Mouse (Mus musculus) heart, postnatal 14 days (tissue): ENCODE results near the gene Tmcc1. TPM values are rescaled to one million over a fixed set of nuclear protein-coding genes. Genes with fewer than 3 reads are reported as not detected.

Experiments used
- DNase-seq, 2 experiments: peaks; one replicate each; pipeline ENCODE4 v3.0.0; 2021 to 2022
- intact Hi-C: fragments of 180-260 bp; cut with DNase I; formaldehyde crosslinking; loops from one replicate; pipeline ENCODE4 v1.15.1; 2025
- total RNA-seq, 2 experiments: library from RNA; stranded (reverse); gene quantifications; 2 replicates each; pipeline ENCODE4 v1.2.3; 2021

Tmcc1 gene
- total RNA-seq, 2 experiments from 2014 or later: 28.7 to 31.2 TPM

GRCm38 (mm10) chr6:115998758-115999157 lies 194.5 kb downstream of the Tmcc1 start:
- no peak for DNase-seq
- intact Hi-C loops: no loop called here

- intact Hi-C loops: no loop called here
- DNase-seq: peak in 1 of 2 experiments; percentile 16
Measured at GRCm38 (mm10) chr6:115997726-115998311, 195.5 kb downstream of the Tmcc1 start.

DNA sequence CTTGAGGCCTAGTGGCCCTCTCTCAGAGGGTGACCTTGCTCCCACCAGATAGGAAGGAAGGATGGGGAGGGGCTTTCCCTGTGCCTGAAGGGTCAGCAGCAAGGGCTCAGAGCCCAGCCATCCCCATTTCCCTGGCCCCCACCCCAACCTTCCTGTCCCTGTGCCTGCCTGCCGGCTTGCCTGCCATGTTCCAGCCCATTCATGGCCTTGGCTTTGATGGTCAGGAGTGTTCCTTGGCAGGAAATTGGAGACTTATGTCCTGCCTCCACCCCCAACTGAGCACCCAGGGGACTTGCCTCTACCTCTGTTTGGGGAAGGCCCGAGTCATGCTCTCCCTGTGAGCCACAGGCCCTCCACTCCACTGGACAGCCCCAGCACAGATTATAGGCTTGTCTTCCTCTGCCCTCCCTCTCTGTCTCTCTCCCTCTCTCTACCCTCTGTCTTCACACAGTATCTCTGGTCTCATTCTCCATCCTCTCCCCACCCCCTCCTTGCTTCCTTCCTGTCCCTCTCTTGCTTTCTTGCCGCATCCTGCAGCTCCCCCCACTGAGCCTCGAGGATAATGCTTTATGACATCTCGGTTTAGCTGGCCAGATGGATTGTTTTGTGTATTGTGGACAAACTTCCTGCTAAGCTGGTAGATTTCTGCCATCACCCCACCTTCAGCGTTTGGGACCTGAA lies 197.0 kb downstream of the Tmcc1 start:
- DNase-seq: peak; percentile 61 to 72
- intact Hi-C loops: no loop called here

GRCm38 (mm10) chr6:115995531-115995941 lies 197.8 kb downstream of the Tmcc1 start:
- DNase-seq: no peak
- intact Hi-C loops: loop anchor here (1.0 kb wide), 1 partner anchor 12 kb away; no protein-coding TSS in a partner anchor

- DNase-seq: peak; percentile 97 to 98
- intact Hi-C loops: loop anchor here (1.0 to 5.0 kb wide), 2 partner anchors 12 to 143 kb away; partner anchors contain the start of genes Ift122 and Mbd4
Measured at GRCm38 (mm10) chr6:115994877-115995520, 198.3 kb downstream of the Tmcc1 start, which contains the start of gene Plxnd1. TSS of gene Plxnd1 (minus strand) at chr6:115995005.

DNA sequence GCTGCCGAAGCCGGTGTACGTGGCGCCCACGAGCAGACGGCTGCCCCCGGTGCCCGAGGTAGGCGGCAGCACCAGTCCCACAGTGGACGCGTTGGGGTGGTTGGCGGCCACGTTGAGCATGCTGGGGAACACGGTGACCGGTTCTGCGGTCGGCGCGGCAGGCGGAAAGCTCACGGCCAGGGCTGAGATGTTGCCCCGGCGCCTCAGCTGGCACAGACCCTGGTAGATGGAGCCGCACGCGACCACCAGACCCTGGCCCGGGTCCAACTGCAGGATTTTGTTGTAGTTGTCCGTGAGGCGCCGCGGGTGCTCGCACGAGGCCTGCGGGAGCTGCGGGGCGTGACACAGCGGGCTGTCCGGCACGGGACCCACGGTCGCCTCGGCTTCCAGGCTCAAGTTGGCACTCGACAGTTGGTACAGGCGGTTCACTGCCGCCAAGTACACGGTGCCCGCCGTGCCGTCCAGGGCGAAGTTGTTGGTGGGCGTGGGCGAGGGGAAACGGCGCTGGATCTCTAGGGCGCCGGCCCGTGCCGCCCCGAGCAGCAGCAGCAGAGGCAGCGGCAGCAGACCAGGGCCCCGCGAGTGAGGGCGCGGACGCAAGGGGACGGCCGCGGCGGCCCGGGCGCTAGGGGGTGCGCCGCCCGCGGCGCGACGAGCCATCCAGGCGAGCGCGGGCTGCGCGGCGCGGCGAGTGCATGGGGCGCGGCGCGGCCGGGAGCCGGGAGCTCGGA lies 199.0 kb downstream of the Tmcc1 start:
- intact Hi-C loops: loop anchor here (5.0 kb wide), 1 partner anchor 142 kb away; the partner anchor contains the start of genes Ift122 and Mbd4
- peak in 1 of 2 experiments; percentile 57 for DNase-seq

- intact Hi-C loops: loop anchor here (2.0 to 5.0 kb wide), 2 partner anchors 31 to 141 kb away; partner anchors contain the start of genes Ift122 and Mbd4
- peak in 1 of 2 experiments; percentile 58 for DNase-seq
Measured at GRCm38 (mm10) chr6:115993463-115994145, 199.7 kb downstream of the Tmcc1 start.

GRCm38 (mm10) chr6:115992981-115993380 lies 200.3 kb downstream of the Tmcc1 start:
- intact Hi-C loops: loop anchor here (2.0 to 5.0 kb wide), 2 partner anchors 30 to 141 kb away; partner anchors contain the start of genes Ift122 and Mbd4
- DNase-seq: no peak

DNA sequence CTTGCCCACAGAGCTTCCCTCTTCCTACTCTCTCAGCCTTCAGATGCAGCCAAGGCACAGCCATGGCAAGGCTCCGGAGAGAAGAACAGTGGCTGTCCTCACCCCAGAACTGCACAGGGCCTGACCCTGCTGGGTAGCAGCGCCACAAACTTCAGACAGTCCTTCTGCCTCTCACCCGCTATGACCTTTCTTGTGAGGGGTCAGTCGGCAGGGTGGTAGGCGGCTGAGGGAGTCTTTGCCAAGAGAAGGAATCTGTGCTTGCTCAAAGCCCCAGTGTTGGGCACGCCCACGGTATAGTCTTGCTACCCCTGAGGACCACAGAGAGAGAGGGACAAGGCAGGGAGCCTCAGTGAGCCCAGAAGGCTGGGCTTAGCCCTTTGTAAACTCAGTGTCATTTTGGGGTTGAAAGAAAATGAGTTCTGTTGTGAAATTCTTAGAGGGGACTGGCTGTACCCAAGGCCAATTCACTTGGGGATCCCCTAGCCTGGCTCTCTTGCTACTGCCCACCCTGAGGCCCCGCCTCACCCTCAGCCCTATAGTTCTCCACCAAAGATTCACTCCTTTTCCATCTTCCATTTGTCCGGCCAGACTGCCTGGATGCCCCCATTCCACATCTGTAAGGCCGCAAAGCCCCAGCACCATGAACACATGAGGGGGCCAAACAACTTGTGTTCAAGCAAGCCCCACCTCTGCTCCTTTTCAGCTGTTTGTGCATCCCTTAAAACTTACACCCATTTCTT lies 201.2 kb downstream of the Tmcc1 start:
- no peak for DNase-seq
- intact Hi-C loops: loop anchor here (2.0 to 5.0 kb wide), 2 partner anchors 29 to 140 kb away; partner anchors contain the start of genes Ift122 and Mbd4

DNA sequence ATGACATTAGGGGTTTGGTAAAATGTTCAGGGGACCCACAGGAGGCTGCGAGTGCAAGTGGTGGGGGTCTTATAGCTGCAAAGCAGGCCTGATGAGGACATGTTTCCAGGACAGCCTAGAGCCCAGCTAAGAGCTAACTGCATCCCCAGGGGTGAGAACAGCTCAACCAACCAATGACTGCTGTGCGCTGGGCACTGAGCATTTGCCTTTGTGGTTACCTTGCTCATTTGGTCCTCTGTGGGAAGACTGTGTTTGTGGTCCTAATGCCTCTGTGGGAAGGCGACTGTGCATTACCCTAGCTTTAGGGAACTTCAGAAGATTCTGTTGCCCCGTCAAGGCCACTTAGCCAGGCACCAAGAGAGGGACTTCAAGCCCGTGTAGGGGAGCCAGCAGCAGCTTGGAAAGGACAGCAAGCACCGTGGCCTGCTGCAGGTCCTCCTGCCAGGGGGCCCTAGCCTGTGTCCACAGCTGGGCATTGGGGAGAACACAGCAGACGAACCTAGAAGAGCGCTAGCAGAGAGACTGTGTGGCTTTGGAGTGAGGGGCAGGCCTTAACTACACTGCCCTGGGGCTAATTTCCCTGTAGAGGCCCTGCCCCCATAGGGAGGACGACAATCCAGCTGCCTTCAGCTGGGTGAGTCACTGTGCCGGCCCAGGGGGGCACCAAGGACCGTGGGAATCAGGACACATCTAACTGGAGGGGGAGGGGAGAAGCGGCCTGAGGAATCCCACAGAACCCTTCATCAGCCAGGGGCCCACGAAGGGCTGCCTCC lies 202.0 kb downstream of the Tmcc1 start:
- DNase-seq: peak in 1 of 2 experiments; percentile 52
- intact Hi-C loops: loop anchor here (5.0 kb wide), 1 partner anchor 139 kb away; the partner anchor contains the start of genes Ift122 and Mbd4

- no peak for DNase-seq
Measured at GRCm38 (mm10) chr6:115990479-115990878, 202.8 kb downstream of the Tmcc1 start.

DNA sequence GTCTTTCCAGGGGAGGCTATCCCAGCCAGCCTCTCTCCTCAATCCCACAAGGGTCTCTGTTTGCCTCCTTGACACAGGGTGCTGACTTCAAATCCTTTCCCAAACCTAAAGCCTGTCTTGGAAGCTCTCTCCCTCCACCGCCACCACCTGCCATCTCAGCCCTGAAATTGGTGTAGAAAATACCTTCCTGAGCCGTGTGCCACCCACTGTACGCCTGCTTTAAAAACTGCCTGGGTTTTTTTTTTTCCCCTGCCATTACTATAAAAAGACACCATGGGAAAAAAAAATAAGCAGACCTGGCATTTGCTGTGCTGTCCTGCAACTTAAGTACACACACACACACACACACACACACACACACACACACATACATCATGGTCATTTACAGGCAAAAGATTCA lies 203.2 kb downstream of the Tmcc1 start:
- no peak for DNase-seq
- intact Hi-C loops: loop anchor here (5.0 kb wide), 1 partner anchor 138 kb away; the partner anchor contains the start of genes Ift122 and Mbd4

More at GRCm38 (mm10) chr6:115990479-115990878, 202.8 kb downstream of the Tmcc1 start:
- intact Hi-C loops: loop anchor here (5.0 kb wide), 1 partner anchor 138 kb away; the partner anchor contains the start of genes Ift122 and Mbd4

- intact Hi-C loops: loop anchor here (5.0 kb wide), 1 partner anchor 137 kb away; the partner anchor contains the start of genes Ift122 and Mbd4
Measured at GRCm38 (mm10) chr6:115989607-115990006, 203.7 kb downstream of the Tmcc1 start.

DNA sequence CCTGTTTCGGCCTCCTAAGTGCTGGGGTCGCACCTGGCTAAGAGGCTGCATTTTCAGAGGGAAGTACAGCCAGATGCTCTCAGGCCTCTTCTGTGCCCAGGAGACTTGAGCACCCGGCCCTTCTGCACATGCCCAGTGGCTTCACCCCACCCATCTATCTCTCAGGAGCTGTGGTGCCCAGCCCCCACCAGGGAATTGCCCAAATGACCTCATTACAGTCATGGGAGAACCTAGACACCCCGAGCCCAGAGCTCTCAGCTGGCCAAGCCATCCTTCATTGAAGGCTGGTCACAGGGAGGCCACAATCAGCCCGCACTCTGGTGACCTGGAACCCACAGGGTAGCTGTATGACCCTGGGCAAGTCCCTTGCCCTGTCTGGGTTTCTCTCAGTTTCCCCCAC lies 204.3 kb downstream of the Tmcc1 start:
- no peak for DNase-seq
- intact Hi-C loops: no loop called here

More at GRCm38 (mm10) chr6:115989607-115990006, 203.7 kb downstream of the Tmcc1 start:
- DNase-seq: no peak

- intact Hi-C loops: no loop called here
- no peak for DNase-seq
Measured at GRCm38 (mm10) chr6:115987096-115987747, 206.1 kb downstream of the Tmcc1 start.

- intact Hi-C loops: no loop called here
- DNase-seq: no peak
Measured at GRCm38 (mm10) chr6:115986472-115987095, 206.7 kb downstream of the Tmcc1 start.

- DNase-seq: no peak
- intact Hi-C loops: no loop called here
Measured at GRCm38 (mm10) chr6:115985622-115986021, 207.7 kb downstream of the Tmcc1 start.
